Mouse (Mus musculus) C2C12 (cell line): ENCODE data around the gene Smoc2.

Experiments used
- CTCF ChIP-seq: IDR thresholded peaks from one replicate; pipeline ENCODE4 v1.5.1; 2011; ENCODE audit not compliant: control insufficient read depth, insufficient read depth, insufficient read length
- MAX ChIP-seq: IDR thresholded peaks from one replicate; pipeline ENCODE4 v1.6.1; 2011; ENCODE audit warnings: mild to moderate bottlenecking, control low read depth
- USF1 ChIP-seq: IDR thresholded peaks from one replicate; pipeline ENCODE4 v1.6.1; 2011; ENCODE audit warnings: low read depth, mild to moderate bottlenecking, control low read depth, moderate library complexity

- no peak for TF ChIP-seq CTCF
- peak; percentile 38 for TF ChIP-seq USF1
- TF ChIP-seq MAX, result peak; percentile 63
These were observed 39.3 kb upstream of the Smoc2 start for GRCm38 (mm10) chr17:14239960-14240359.
